Mouse (Mus musculus) hindbrain, embryonic 16.5 days (tissue): Measurements from ENCODE around the gene Epor. TPM values are rescaled to one million over a fixed set of nuclear protein-coding genes. Genes with fewer than 3 reads are reported as not detected.

Source experiments
- ATAC-seq: fragments of 200-750 bp; cut with Nextera tagmentation; 2 replicates; pipeline ENCODE4 v1.8.0; 2017; ENCODE audit warnings: moderate TSS enrichment, moderate library complexity
- H3K27ac ChIP-seq: fragments of 300-500 bp; sonication (generic); 2 replicates; pipeline ENCODE4 v1.5.1; 2014; ENCODE audit warnings: low read depth, mild to moderate bottlenecking, control low read depth, low read length, moderate library complexity
- H3K27me3 ChIP-seq: fragments of 300-500 bp; sonication (generic); replicated peaks from 2 replicates; pipeline ENCODE4 v1.6.1; 2014; ENCODE audit warnings: low read length; ENCODE audit not compliant: control insufficient read depth, insufficient read depth
- H3K36me3 ChIP-seq: fragments of 300-500 bp; sonication (generic); 2 replicates; pipeline ENCODE4 v1.6.1; 2014; ENCODE audit warnings: mild to moderate bottlenecking, low read length, moderate library complexity, mixed read lengths; ENCODE audit not compliant: control insufficient read depth, insufficient read depth
- H3K4me1 ChIP-seq: fragments of 300-500 bp; sonication (generic); 2 replicates; pipeline ENCODE4 v1.6.1; 2014; ENCODE audit warnings: low read depth, low read length; ENCODE audit not compliant: control insufficient read depth, insufficient read depth
- H3K4me2 ChIP-seq: fragments of 300-500 bp; sonication (generic); 2 replicates; pipeline ENCODE4 v1.6.1; 2014; ENCODE audit warnings: mild to moderate bottlenecking, low read length, control low read depth, moderate library complexity
- H3K4me3 ChIP-seq: fragments of 300-500 bp; sonication (generic); 2 replicates; pipeline ENCODE4 v1.5.1; 2014; ENCODE audit warnings: mild to moderate bottlenecking, low read length, control low read depth, moderate library complexity
- H3K9ac ChIP-seq: fragments of 300-500 bp; sonication (generic); 2 replicates; pipeline ENCODE4 v1.6.1; 2014; ENCODE audit warnings: low read depth, mild to moderate bottlenecking, control low read depth, low read length, moderate library complexity
- H3K9me3 ChIP-seq: fragments of 300-500 bp; sonication (generic); 2 replicates; pipeline ENCODE4 v1.6.1; 2014; ENCODE audit warnings: mild to moderate bottlenecking, low read length, moderate library complexity; ENCODE audit not compliant: control insufficient read depth
- WGBS: fragments of 180-500 bp; shearing (Covaris S2); extraction: QIAGEN DNeasy Blood & Tissue Kit; methylation state at CpG from one replicate; pipeline ENCODE4 v1.1.7; 2014; 5-methylcytosine and 5-hydroxymethylcytosine counted together
- polyA plus RNA-seq: library from polyadenylated mRNA; unstranded; fragments of >200 nt; fragmentation: Nextera tagmentation; extraction: Ambion mirVana; gene quantifications from 2 replicates; pipeline ENCODE4 v1.2.1, GENCODE M21; 2015

The Epor gene
- polyA plus RNA-seq, 1 experiment from 2014 or later, result 1.2 TPM

DNA sequence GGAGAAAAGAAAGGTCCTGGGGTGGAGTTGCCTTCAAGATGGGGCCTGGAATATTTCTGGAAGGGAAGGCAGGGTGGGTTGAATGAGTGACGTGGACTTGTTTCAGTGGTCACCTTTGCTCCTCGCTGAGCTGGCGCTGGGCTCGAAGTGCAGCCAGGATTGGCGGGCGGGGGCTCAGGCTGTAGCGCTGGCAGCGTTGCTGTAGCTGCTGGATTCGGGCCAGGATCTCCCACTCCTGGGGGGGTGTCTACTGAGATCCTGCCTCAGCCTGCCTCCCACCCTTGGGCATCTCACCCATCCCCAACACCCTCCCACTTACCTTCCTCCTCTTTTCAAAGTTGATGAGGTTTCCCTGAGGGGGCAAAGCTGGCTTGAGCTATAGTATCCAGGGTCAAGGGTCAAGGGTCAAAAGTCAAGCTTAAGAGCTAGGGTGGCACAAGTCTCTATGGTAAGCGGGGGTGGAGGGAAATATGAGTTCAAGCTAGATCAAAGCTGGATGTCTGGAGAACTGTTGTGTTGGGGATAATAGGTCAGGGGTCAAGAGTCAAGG, 13.4 kb upstream of the Epor start:
- H3K27ac ChIP-seq, result no peak overlapping the region
- H3K4me2 ChIP-seq, result no peak overlapping the region
- H3K9me3 ChIP-seq, result no peaks in the 10 kb centered on the region
- no peaks in the 10 kb centered on the region for H3K27me3 ChIP-seq
- H3K36me3 ChIP-seq, result no peaks in the 10 kb centered on the region
- WGBS, result 89% methylated on average over 10 of the region's 10 CpGs
- no peak for ATAC-seq
- H3K4me1 ChIP-seq, result no peaks in the 10 kb centered on the region
- no peak overlapping the region for H3K4me3 ChIP-seq
- H3K9ac ChIP-seq, result no peak overlapping the region

DNA sequence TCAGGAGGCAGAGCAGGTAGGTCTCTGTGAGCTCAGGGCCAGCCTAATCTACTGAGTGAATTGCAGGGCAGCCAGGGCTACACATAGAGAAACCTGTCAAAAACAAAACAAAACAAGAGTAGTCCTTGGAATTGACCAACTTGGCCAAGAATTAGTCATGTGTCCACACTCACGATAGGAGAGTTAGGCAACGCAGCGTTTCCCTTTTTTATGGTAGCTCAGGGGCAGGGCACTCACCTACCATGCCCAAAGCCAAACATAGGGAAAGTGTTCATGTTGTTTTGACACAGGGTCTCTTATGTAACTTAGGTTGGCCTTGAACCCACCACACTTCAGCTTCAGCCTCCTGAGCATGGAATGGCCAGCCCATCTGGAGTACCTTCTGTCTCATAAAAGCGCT, 6.0 kb upstream of the Epor start:
- H3K4me1 ChIP-seq, result no peaks in the 10 kb centered on the region
- H3K27ac ChIP-seq, result no peak overlapping the region
- no peak overlapping the region for H3K9ac ChIP-seq
- H3K4me2 ChIP-seq, result no peak overlapping the region
- 94% methylated on average over 4 of the region's 4 CpGs for WGBS
- no peaks in the 10 kb centered on the region for H3K9me3 ChIP-seq
- H3K27me3 ChIP-seq, result no peaks in the 10 kb centered on the region; the same call in 1 of the 2 replicates
- H3K36me3 ChIP-seq, result no peaks in the 10 kb centered on the region
- no peak for ATAC-seq
- no peak overlapping the region for H3K4me3 ChIP-seq

DNA sequence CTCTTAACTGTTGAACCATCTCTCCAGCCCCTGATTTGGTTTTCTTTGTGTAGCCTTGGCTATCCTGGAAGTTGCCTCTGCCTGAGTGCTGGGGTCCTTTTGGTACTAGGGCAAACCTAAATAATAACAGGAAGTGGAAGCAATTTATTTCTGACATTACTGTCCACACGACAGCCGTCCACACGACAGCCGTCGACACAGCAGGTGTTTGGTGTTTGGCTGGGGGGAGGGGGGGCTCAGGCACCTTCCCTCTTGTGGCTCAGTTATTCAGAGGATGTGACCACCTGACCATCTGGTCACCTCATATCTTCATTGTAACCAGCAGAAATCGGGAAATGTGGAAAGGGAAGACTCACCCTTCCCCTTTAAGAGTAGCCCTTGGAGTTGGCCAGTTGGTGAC, 5.6 kb upstream of the Epor start:
- H3K27ac ChIP-seq, result no peak overlapping the region
- H3K9me3 ChIP-seq, result no peaks in the 10 kb centered on the region
- no peaks in the 10 kb centered on the region for H3K36me3 ChIP-seq
- WGBS, result 69% methylated on average over 6 of the region's 6 CpGs
- H3K27me3 ChIP-seq, result no peaks in the 10 kb centered on the region; the same call in 1 of the 2 replicates
- no peak for ATAC-seq
- H3K4me2 ChIP-seq, result no peak overlapping the region
- H3K4me3 ChIP-seq, result no peak overlapping the region
- no peaks in the 10 kb centered on the region for H3K4me1 ChIP-seq
- H3K9ac ChIP-seq, result no peak overlapping the region

DNA sequence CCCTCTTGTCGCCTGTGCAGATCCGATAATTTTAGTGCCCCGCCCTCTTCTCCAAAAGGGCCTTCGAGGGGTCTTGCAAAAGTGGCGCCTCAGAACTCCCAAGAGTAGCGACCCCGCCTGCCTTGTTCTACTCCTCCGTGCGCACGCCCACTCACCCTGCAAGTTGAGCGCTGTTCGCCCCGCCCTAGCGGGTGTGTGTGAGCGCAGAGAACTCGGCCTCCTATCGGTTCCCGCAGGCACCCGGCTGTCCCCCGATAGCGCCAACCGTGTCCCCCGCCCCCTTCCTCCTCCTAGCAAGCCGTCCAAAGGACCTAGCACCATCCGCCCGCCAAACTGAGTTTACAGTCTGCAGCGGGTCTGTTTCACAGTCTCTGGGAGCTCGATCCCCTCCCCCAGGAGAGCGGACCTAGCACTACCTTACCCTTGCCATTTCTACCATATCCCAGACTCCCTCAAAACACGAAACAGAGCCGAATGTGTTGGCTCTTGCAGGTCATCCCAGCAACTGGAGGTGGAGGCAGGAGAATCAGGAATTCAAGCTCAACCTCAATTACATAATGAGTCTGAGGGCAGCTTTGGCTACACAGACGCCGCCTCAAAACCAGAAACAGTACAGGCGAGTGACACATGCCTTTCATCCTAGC, 768 bp downstream of the Epor start:
- H3K4me3 ChIP-seq, result peak overlapping the region; percentile 41
- peaks cover 15% of the 10 kb centered on the region for H3K4me1 ChIP-seq
- H3K36me3 ChIP-seq, result no peaks in the 10 kb centered on the region
- peak overlapping the region; percentile 41 for H3K9ac ChIP-seq
- 4% methylated on average over 31 of the region's 34 CpGs for WGBS
- no peak overlapping the region for H3K27ac ChIP-seq
- peak; percentile 28; the same call in 1 of the 2 replicates for ATAC-seq
- H3K27me3 ChIP-seq, result peaks cover 35% of the 10 kb centered on the region
- no peaks in the 10 kb centered on the region for H3K9me3 ChIP-seq
- H3K4me2 ChIP-seq, result peak overlapping the region; percentile 59

DNA sequence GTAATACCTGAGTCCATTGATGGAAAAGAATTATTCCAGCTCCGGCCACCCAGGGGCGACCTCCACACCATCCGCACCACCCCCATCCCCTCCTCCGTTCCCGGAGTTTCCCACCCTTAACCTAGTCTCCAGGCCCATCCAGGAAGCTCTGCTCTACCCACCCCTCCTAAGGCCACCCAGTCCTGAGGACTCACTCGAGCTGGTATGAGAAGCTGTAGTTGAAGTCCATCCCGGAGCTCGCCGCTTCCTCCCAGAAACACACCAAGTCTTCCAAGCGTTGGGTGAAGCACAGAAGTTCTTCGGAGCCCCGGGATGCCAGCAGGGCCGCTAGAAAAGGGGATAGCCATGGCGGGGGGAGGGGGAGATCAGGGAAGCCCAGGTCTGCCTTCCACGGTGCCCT, 1.3 kb downstream of the Epor start:
- peak overlapping the region; percentile 59 for H3K4me2 ChIP-seq
- ATAC-seq, result no peak
- no peak overlapping the region for H3K27ac ChIP-seq
- H3K9me3 ChIP-seq, result no peaks in the 10 kb centered on the region
- H3K27me3 ChIP-seq, result peaks cover 35% of the 10 kb centered on the region
- no peaks in the 10 kb centered on the region for H3K36me3 ChIP-seq
- H3K9ac ChIP-seq, result peak overlapping the region; percentile 41
- 0% methylated on average over 15 of the region's 15 CpGs for WGBS
- H3K4me1 ChIP-seq, result peaks cover 15% of the 10 kb centered on the region
- H3K4me3 ChIP-seq, result peak overlapping the region; percentile 41

DNA sequence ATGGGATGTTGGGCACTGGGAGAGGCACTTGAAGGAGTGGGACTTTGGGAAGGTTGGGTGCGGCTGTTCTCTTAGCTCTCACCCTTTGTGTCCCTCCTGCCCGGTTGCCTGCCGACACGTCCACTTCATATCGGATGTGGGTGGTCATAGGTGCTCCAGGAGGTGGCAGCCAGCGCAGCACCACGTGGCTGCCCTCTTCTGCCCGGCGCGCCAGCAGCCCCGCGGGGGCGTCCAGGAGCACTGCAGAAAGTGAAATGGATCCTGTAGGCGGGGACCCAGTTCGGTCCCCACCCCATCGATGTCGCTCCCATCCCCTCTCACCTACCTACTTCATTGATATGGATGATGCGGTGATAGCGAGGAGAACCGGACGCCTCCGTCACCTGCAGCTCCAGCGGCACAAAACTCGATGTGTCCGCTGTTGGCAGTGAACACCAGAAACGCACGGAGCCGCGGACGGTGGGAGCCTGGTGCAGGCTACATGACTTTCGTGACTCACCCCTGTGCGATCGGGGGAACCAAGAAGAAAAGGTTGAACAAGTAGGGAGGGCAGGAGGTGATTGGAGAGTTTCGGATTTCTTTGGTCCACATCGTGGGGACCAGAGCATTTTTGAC, 1.8 kb downstream of the Epor start:
- Histone ChIP-seq H3K9me3 (no peaks in the 10 kb centered on the region), H3K9ac (peak overlapping the region; percentile 41; the same call in 1 of the 2 replicates), H3K4me1 (peaks cover 17% of the 10 kb centered on the region), H3K36me3 (no peaks in the 10 kb centered on the region), H3K27me3 (peaks cover 35% of the 10 kb centered on the region), H3K4me2 (peak overlapping the region; percentile 59), H3K4me3 (peak overlapping the region; percentile 41), H3K27ac (no peak overlapping the region)
- ATAC-seq, result no peak
- 2% methylated on average over 35 of the region's 35 CpGs for WGBS

DNA sequence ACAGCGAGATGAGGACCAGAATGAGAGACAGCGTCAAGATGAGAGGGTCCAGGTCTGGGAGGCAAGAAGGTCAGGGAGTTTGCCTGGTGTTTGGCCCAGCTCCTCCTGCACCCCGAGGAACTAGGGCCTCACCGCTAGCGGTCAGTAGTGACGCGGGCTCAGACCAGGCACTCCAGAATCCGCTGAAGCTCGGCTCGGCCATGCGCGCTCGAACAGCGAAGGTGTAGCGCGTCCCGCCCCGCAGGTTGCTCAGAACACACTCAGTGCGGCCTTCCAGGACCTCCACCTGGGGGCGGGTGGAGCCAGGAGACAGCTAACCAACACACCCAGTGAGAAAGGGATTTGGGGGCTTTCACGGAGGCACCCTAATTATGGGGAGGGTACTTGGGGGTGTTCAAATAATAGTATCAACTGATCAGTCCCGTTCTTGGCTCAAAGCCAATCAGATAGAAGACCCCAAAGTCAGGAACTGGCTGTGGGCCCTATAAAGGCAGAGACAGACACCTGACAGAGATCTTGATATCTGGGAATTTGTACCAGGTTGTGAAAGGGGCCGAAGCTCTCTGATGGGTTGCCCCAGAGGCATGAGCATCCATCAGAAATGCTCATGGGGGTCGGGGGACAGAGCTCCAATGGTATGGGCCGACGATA, 2.6 kb downstream of the Epor start:
- WGBS, result 11% methylated on average over 26 of the region's 26 CpGs
- peaks cover 35% of the 10 kb centered on the region for H3K27me3 ChIP-seq
- no peaks in the 10 kb centered on the region for H3K36me3 ChIP-seq
- H3K9me3 ChIP-seq, result no peaks in the 10 kb centered on the region
- no peak overlapping the region for H3K4me3 ChIP-seq
- ATAC-seq, result no peak
- H3K4me1 ChIP-seq, result peaks cover 20% of the 10 kb centered on the region
- H3K9ac ChIP-seq, result no peak overlapping the region
- no peak overlapping the region for H3K27ac ChIP-seq
- H3K4me2 ChIP-seq, result no peak overlapping the region

DNA sequence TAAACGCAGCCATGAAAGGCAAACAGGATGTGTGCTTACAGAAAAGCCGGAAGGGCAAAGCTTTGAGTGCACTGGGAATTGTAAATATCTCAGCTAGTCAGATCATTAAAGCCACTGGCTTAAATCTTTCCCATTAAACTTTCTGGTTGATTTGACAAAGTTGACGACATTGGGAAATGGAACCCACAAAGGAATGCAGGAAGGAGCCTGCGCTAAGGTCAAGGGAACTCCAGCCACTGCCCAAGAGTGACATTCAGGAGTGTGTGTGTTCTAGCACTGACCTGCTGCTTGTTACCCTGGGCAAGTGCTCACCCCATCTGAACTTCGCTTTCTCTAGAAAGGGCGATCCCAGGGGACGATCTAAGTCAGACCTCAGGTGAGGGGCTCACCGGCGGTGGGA, 3.2 kb downstream of the Epor start:
- WGBS, result 59% methylated on average over 9 of the region's 9 CpGs
- Histone ChIP-seq H3K27me3 (peaks cover 35% of the 10 kb centered on the region), H3K36me3 (no peaks in the 10 kb centered on the region), H3K9ac (no peak overlapping the region), H3K4me3 (no peak overlapping the region), H3K27ac (no peak overlapping the region), H3K4me2 (no peak overlapping the region), H3K9me3 (no peaks in the 10 kb centered on the region), H3K4me1 (peaks cover 20% of the 10 kb centered on the region)
- no peak for ATAC-seq

DNA sequence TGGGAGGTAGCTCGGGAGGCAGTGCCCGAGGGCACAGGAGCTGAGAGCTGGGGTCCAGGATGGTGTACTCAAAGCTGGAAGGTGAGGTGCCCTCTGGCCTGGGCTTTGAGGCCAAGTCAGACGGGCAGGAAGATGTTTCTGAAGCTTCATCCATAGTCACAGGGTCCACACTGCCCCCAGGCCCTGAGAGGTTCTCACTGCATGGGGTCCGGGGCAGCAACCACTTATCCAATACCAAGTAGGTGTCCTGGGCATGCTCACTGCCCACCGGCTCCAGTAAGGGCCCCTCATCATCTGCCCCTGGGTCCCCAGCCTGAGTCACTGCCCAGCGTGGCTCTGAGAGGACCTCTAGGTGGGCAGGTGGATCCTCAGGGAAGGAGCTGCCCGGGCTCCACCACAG, 4.1 kb downstream of the Epor start:
- no peaks in the 10 kb centered on the region for H3K9me3 ChIP-seq
- ATAC-seq, result no peak
- H3K27ac ChIP-seq, result no peak overlapping the region
- 86% methylated on average over 7 of the region's 7 CpGs for WGBS
- H3K4me3 ChIP-seq, result no peak overlapping the region
- no peak overlapping the region for H3K9ac ChIP-seq
- H3K4me2 ChIP-seq, result no peak overlapping the region
- peaks cover 20% of the 10 kb centered on the region for H3K4me1 ChIP-seq
- H3K36me3 ChIP-seq, result no peaks in the 10 kb centered on the region
- peaks cover 35% of the 10 kb centered on the region for H3K27me3 ChIP-seq
